Mouse (Mus musculus) B cell, adult 2 months (primary cell): ENCODE results near the gene Reln.

ENCODE experiments used
- DNase-seq, 2 experiments: peaks; one replicate each; pipeline ENCODE4 v3.0.0; 2022

Reln gene

GRCm38 (mm10) chr5:22208311-22209021, 136.0 kb downstream of the Reln start:
- no peak for DNase-seq

GRCm38 (mm10) chr5:22197926-22198325, 146.6 kb downstream of the Reln start:
- DNase-seq = no peak

GRCm38 (mm10) chr5:22196891-22197290, 147.6 kb downstream of the Reln start:
- DNase-seq = no peak

GRCm38 (mm10) chr5:22196476-22196875, 148.0 kb downstream of the Reln start:
- DNase-seq = no peak

GRCm38 (mm10) chr5:22195352-22195941, 149.1 kb downstream of the Reln start:
- DNase-seq = no peak

GRCm38 (mm10) chr5:22191784-22192183, 152.7 kb downstream of the Reln start:
- DNase-seq = no peak

- DNase-seq = no peak
Measured at GRCm38 (mm10) chr5:22190333-22190732, 154.2 kb downstream of the Reln start.

- DNase-seq = no peak
Measured at GRCm38 (mm10) chr5:22187599-22187998, 156.9 kb downstream of the Reln start.

- no peak for DNase-seq
Measured at GRCm38 (mm10) chr5:22176480-22176879, 168.0 kb downstream of the Reln start.

GRCm38 (mm10) chr5:22171336-22171735, 173.2 kb downstream of the Reln start:
- DNase-seq = no peak

- DNase-seq = no peak
Measured at GRCm38 (mm10) chr5:22164060-22164934, 180.2 kb downstream of the Reln start.

- DNase-seq = no peak
Measured at GRCm38 (mm10) chr5:22160935-22161334, 183.6 kb downstream of the Reln start.

GRCm38 (mm10) chr5:22158754-22159153, 185.7 kb downstream of the Reln start:
- DNase-seq = no peak

- DNase-seq = no peak
Measured at GRCm38 (mm10) chr5:22153601-22154000, 190.9 kb downstream of the Reln start.

GRCm38 (mm10) chr5:22141821-22142220, 202.7 kb downstream of the Reln start:
- DNase-seq = no peak

- no peak for DNase-seq
Measured at GRCm38 (mm10) chr5:22139015-22139414, 205.5 kb downstream of the Reln start.

- no peak for DNase-seq
Measured at GRCm38 (mm10) chr5:22134402-22134801, 210.1 kb downstream of the Reln start.

GRCm38 (mm10) chr5:22131730-22132522, 212.6 kb downstream of the Reln start:
- no peak for DNase-seq

- DNase-seq = no peak
Measured at GRCm38 (mm10) chr5:22127583-22127982, 216.9 kb downstream of the Reln start.

- DNase-seq = no peak
Measured at GRCm38 (mm10) chr5:22119296-22119695, 225.2 kb downstream of the Reln start.

- DNase-seq = no peak
Measured at GRCm38 (mm10) chr5:22118456-22118855, 226.0 kb downstream of the Reln start.

- no peak for DNase-seq
Measured at GRCm38 (mm10) chr5:22116922-22117321, 227.6 kb downstream of the Reln start.
